Comparison of ENCODE assay signal across 22 mouse cellular contexts in genomic region chr14:99088947-99089346, GRCm38 (mm10). TPM values are rescaled to one million over a fixed set of nuclear protein-coding genes. Genes with fewer than 3 reads are reported as not detected.
DNase-seq lines count a peak whose midpoint lies in the region; ATAC-seq and TF ChIP-seq lines count a peak whose summit lies in the region.
"Had no signal": no experiment of that assay in that cellular context is flagged by ENCODE, and none has a peak within 500 bp of the region (broad histone marks: within the 10 kb centered on the region; RNA-seq: fewer than 3 reads in every experiment).

No protein-coding gene starts in this region.

- no peak for ATAC-seq in limb, embryonic 11.5 days (ENCODE audit: insufficient number of reproducible peaks, low FRiP score, low TSS enrichment, low read depth)
- ATAC-seq: activated CD4-positive, CD25-positive, alpha-beta regulatory T cell, adult 4 months; CD4-positive, CD25-positive, alpha-beta regulatory T cell, adult 4 months; Patski had no signal

- no peak overlapping the region for H3K4me3 ChIP-seq in heart, adult 2 months
- no peak overlapping the region for H3K4me3 ChIP-seq in limb, embryonic 11.5 days (ENCODE audit: low read depth, low read length)
- H3K4me3 ChIP-seq in limb, embryonic 10.5 days = no peak overlapping the region
- H3K4me3 ChIP-seq in testis, adult 2 months (ENCODE audit: control insufficient read depth, low read depth, low read length) = peak overlapping the region; percentile 35
- no peak overlapping the region for H3K4me3 ChIP-seq in myocyte

- H3ac ChIP-seq in myocyte (ENCODE audit: control insufficient read depth, insufficient read length) = no peak overlapping the region

- H3K36me3 ChIP-seq in heart, adult 2 months (ENCODE audit: control insufficient read depth, insufficient read depth, low read length) = peaks cover 5% of the 10 kb centered on the region
- H3K36me3 ChIP-seq in limb, embryonic 11.5 days (ENCODE audit: control insufficient read depth, insufficient read depth, low read length) = peaks cover 14% of the 10 kb centered on the region
- peaks cover 97% of the 10 kb centered on the region for H3K36me3 ChIP-seq in limb, embryonic 10.5 days
- H3K36me3 ChIP-seq in testis, adult 2 months (ENCODE audit: control insufficient read depth, insufficient read depth, low read length) = no peaks in the 10 kb centered on the region
- H3K36me3 ChIP-seq in myocyte (ENCODE audit: control insufficient read depth, insufficient read depth) = peaks cover 73% of the 10 kb centered on the region

- no peak overlapping the region for H3K27ac ChIP-seq in heart, adult 2 months
- H3K27ac ChIP-seq in limb, embryonic 11.5 days (replicated peaks; ENCODE audit: low read depth, low read length) = no peak overlapping the region
- no peak overlapping the region for H3K27ac ChIP-seq in limb, embryonic 10.5 days
- no peak overlapping the region for H3K27ac ChIP-seq in testis, adult 2 months (ENCODE audit: control insufficient read depth, insufficient read depth, low read depth, low read length)

- no peaks in the 10 kb centered on the region for H3K79me2 ChIP-seq in heart, adult 2 months (replicated peaks; ENCODE audit: control insufficient read depth, insufficient read depth, low read length)
- no peaks in the 10 kb centered on the region for H3K79me2 ChIP-seq in myocyte (ENCODE audit: control insufficient read depth, insufficient read depth)

- H3K4me2 ChIP-seq in limb, embryonic 11.5 days (ENCODE audit: low read depth, severe bottlenecking) = no peak overlapping the region
- H3K4me2 ChIP-seq in myocyte (ENCODE audit: low read depth) = no peak overlapping the region

- DNase-seq in heart, adult 11 months = peak; percentile 55
- no peak for DNase-seq in heart, adult 2 months
- peak; percentile 13 for DNase-seq in limb, embryonic 11.5 days (ENCODE audit: low spot score)
- no peak for DNase-seq in limb, embryonic 10.5 days (ENCODE audit: low spot score)
- DNase-seq in testis, postnatal 10 days (ENCODE audit: low spot score) = no peak
- no peak for DNase-seq in cerebellum, adult 18-20 months
- DNase-seq: adrenal gland, adult 2 months; adrenal gland, adult 8-10 months; adrenal gland, postnatal 10 days; adrenal gland, postnatal 14 days; adrenal gland, postnatal 25 days; adrenal gland, postnatal 36 days; B cell, adult 2 months; cerebellum, adult 11 months; cerebellum, adult 11-12 months had no signal

- TF ChIP-seq CTCF in heart, adult 2 months (IDR thresholded peaks at IDR 0.05) = no peak
- TF ChIP-seq CTCF in testis, adult 2 months (IDR thresholded peaks at IDR 0.05; ENCODE audit: control insufficient read depth, insufficient read depth, insufficient replicate concordance, low read depth, low read length) = no peak

- TF ChIP-seq POLR2A in heart, adult 2 months (IDR thresholded peaks at IDR 0.05; ENCODE audit: insufficient read depth, low read depth, low read length) = no peak
- TF ChIP-seq POLR2A in testis, adult 2 months (IDR thresholded peaks at IDR 0.05; ENCODE audit: control insufficient read depth, low read depth, low read length) = no peak
- TF ChIP-seq POLR2A in myocyte (IDR thresholded peaks at IDR 0.05; ENCODE audit: insufficient read length, low read depth) = no peak

- intact Hi-C loops in heart, adult 2 months (cut with DNase I) = no loop called here

- TF ChIP-seq EP300 in heart, adult 2 months (IDR thresholded peaks at IDR 0.05; ENCODE audit: insufficient read depth, low read depth, low read length) = no peak

- no peaks in the 10 kb centered on the region for H3K9me3 ChIP-seq in limb, embryonic 11.5 days (ENCODE audit: control insufficient read depth, low read length)
- H3K9me3 ChIP-seq in limb, embryonic 10.5 days (replicated peaks) = no peaks in the 10 kb centered on the region
- H3K9me3 ChIP-seq: G1E had no signal

- peaks cover 2% of the 10 kb centered on the region; the same call in 1 of the 2 replicates for H3K4me1 ChIP-seq in heart, adult 2 months (ENCODE audit: control insufficient read depth, insufficient read depth, low read length)
- no peaks in the 10 kb centered on the region for H3K4me1 ChIP-seq in limb, embryonic 11.5 days (ENCODE audit: control insufficient read depth, insufficient read depth, low read length)
- no peaks in the 10 kb centered on the region for H3K4me1 ChIP-seq in limb, embryonic 10.5 days
- no peaks in the 10 kb centered on the region for H3K4me1 ChIP-seq in testis, adult 2 months (ENCODE audit: control insufficient read depth, insufficient read depth, low read length)

- WGBS in heart, adult 2 months = 96% methylated on average over 7 of the region's 7 CpGs
- WGBS in limb, embryonic 11.5 days = 94% methylated on average over 7 of the region's 7 CpGs
- WGBS in limb, embryonic 10.5 days = 96% methylated on average over 7 of the region's 7 CpGs

- no peak overlapping the region for H3K9ac ChIP-seq in heart, adult 2 months (ENCODE audit: low read depth, low read length)
- H3K9ac ChIP-seq in limb, embryonic 11.5 days (ENCODE audit: low read length) = no peak overlapping the region

- no peaks in the 10 kb centered on the region for H3K27me3 ChIP-seq in heart, adult 2 months (ENCODE audit: control insufficient read depth, insufficient read depth, low read length)
- H3K27me3 ChIP-seq in limb, embryonic 11.5 days (ENCODE audit: control insufficient read depth, insufficient read depth, low read length) = no peaks in the 10 kb centered on the region
- H3K27me3 ChIP-seq in limb, embryonic 10.5 days (ENCODE audit: low read depth, poor library complexity, severe bottlenecking) = no peaks in the 10 kb centered on the region
- H3K27me3 ChIP-seq in testis, adult 2 months (ENCODE audit: control insufficient read depth, insufficient read depth, low read length) = no peaks in the 10 kb centered on the region
- H3K27me3 ChIP-seq in myocyte (ENCODE audit: control insufficient read depth, insufficient read depth, insufficient read length) = no peaks in the 10 kb centered on the region
- H3K27me3 ChIP-seq: CH12.LX, Patski had no signal

TF ChIP-seq in myocyte, 11 proteins besides CTCF, POLR2A, EP300 and RAD21:
- peak in 2 of 3 experiments; percentile 51 to 78 for TF ChIP-seq MYOD1 (IDR thresholded peaks at IDR 0.05; ENCODE audit: control insufficient read depth in 1 of 3, insufficient read length in 2 of 3, low read depth in 2 of 3)
- no peak for TF ChIP-seq REST (IDR thresholded peaks at IDR 0.05; ENCODE audit: insufficient read depth, insufficient read length)
TF ChIP-seq in myocyte: peak in this region for 1.

RNA-seq across cellular contexts. Expression of gene Pibf1, which starts 10.3 kb away (rescaled TPM):
- 1 to 10 TPM; 6.5 to 7.2 TPM for total RNA-seq in heart, adult 2 months (2021)
- polyA plus RNA-seq in heart, adult 2 months (2012; rRNA removed) = 1.8 and 4.0 TPM in 2 replicates
- 24.8 and 29.9 TPM in 2 replicates for polyA plus RNA-seq in limb, embryonic 11.5 days (2014; fragmentation: Nextera tagmentation; extraction: Ambion mirVana)
- 20.1 and 21.7 TPM in 2 replicates for polyA plus RNA-seq in limb, embryonic 10.5 days (2016; fragmentation: Nextera tagmentation; extraction: Ambion mirVana)
- polyA plus RNA-seq in testis, adult 2 months (2012; rRNA removed) = 6.3 and 7.9 TPM in 2 replicates
- polyA plus RNA-seq in myocyte (2012; fragmentation: generic; extraction: Trizol) = 2.5 TPM

RNA-seq across cellular contexts. Expression of gene Dis3, which starts 10.6 kb away (rescaled TPM):
- total RNA-seq in heart, adult 2 months (2021) = 10 to 100 TPM in 1 of 2 experiments, 1 to 10 TPM in 1; 9.8 to 10.5 TPM
- 3.0 and 5.5 TPM in 2 replicates for polyA plus RNA-seq in heart, adult 2 months (2012; rRNA removed)
- 50.4 and 56.5 TPM in 2 replicates for polyA plus RNA-seq in limb, embryonic 11.5 days (2014; fragmentation: Nextera tagmentation; extraction: Ambion mirVana)
- 46.5 and 47.4 TPM in 2 replicates for polyA plus RNA-seq in limb, embryonic 10.5 days (2016; fragmentation: Nextera tagmentation; extraction: Ambion mirVana)
- 19.2 and 23.0 TPM in 2 replicates for polyA plus RNA-seq in testis, adult 2 months (2012; rRNA removed)
- polyA plus RNA-seq in myocyte (2012; fragmentation: generic; extraction: Trizol) = 12.3 TPM

RNA-seq across cellular contexts. Expression of gene Bora, which starts 42.9 kb away (rescaled TPM):
- total RNA-seq in heart, adult 2 months (2021) = under 1 TPM; 0.73 to 0.82 TPM
- polyA plus RNA-seq in heart, adult 2 months (2012; rRNA removed) = 0.47 TPM in 2 replicates
- polyA plus RNA-seq in limb, embryonic 11.5 days (2014; fragmentation: Nextera tagmentation; extraction: Ambion mirVana) = 94.8 and 103 TPM in 2 replicates
- 85.2 and 99.4 TPM in 2 replicates for polyA plus RNA-seq in limb, embryonic 10.5 days (2016; fragmentation: Nextera tagmentation; extraction: Ambion mirVana)
- 18.4 and 18.7 TPM in 2 replicates for polyA plus RNA-seq in testis, adult 2 months (2012; rRNA removed)
- 4.3 TPM for polyA plus RNA-seq in myocyte (2012; fragmentation: generic; extraction: Trizol)

RNA-seq across cellular contexts. Expression of gene Mzt1, which starts 43.0 kb away (rescaled TPM):
- total RNA-seq in heart, adult 2 months (2021) = 10 to 100 TPM; 38.2 to 42.3 TPM
- polyA plus RNA-seq in heart, adult 2 months (2012; rRNA removed) = 18.8 and 42.9 TPM in 2 replicates
- 104 and 109 TPM in 2 replicates for polyA plus RNA-seq in limb, embryonic 11.5 days (2014; fragmentation: Nextera tagmentation; extraction: Ambion mirVana)
- polyA plus RNA-seq in limb, embryonic 10.5 days (2016; fragmentation: Nextera tagmentation; extraction: Ambion mirVana) = 89.5 and 104 TPM in 2 replicates
- 5.8 and 9.7 TPM in 2 replicates for polyA plus RNA-seq in testis, adult 2 months (2012; rRNA removed)
- polyA plus RNA-seq in myocyte (2012; fragmentation: generic; extraction: Trizol) = 11.2 TPM

Comparison
In these comparisons a context has a peak if more than half of its experiments do, and no peak if none do; other contexts are left out.
1. DNase-seq: peak in heart, adult 11 months (single experiment) and limb, embryonic 11.5 days (single experiment); none in heart, adult 2 months (0 of 2), limb, embryonic 10.5 days (single experiment), testis, postnatal 10 days (single experiment) and cerebellum, adult 18-20 months (0 of 2).